Mouse (Mus musculus) frontal cortex, postnatal 10 days (tissue): ENCODE measurements at regions not wholly inside any gene's neighbourhood (a gene's known extent, or its start where the extent isn't known, plus 50 kb on each side); places are given as distances from the start of the nearest gene placed in this dataset.
"Not testable (repeated sequence)": the region's sequence is repeated elsewhere in the genome, so short reads cannot be mapped to it uniquely, and the experiment has no call there.

Experiments
- DNase-seq, 2 experiments: peaks; one replicate each; pipeline ENCODE4 v3.0.0; 2022; ENCODE audit warnings: low spot score in 2 of 2, mixed read lengths in 1 of 2

- DNase-seq: no peak
Observed at GRCm38 (mm10) chr6:100425551-100425950, 138.3 kb upstream of the Rybp start.

GRCm38 (mm10) chr6:100424788-100425403 lies 137.6 kb upstream of the Rybp start:
- no peak for DNase-seq

DNA sequence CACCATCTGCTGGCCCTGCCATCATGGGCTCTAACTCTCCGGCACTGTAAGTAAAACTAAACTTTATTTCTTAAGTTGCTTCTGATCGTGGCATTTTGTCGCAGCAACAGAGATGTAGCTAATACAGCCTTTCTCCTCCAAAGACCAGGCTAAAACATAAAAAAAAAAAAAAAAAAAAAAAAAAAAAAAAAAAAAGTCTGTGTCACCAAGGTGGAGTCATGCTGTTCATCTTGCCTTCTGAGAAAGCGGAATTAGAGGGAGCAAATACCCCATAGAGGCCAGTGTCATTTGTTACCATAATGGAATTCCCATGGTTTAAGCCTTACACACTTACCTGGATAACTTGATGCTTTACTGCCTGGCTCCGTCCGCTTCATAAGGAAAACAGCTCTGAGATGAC lies 136.9 kb upstream of the Rybp start:
- no peak for DNase-seq

DNA sequence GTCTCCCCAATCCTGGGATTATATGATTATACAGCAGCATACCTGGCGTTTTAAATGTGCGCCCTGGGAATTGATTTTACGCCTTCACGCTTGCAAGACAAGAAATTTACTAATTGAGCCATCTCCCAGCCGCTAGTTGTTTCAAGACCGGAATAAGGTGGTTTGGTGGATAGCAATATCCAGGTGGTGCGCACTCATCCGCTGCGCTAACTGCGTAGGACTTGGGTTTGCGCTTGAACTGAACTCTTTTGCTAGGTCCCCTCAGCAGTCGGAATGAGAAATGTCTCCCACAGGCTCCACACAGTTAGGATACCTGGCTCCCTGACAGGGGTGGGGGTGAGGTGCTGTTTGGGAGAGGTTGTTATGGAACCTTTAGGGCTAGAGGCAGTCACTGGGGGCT lies 136.4 kb upstream of the Rybp start:
- no peak for DNase-seq

GRCm38 (mm10) chr6:100422603-100423002 lies 135.3 kb upstream of the Rybp start:
- DNase-seq: no peak

DNA sequence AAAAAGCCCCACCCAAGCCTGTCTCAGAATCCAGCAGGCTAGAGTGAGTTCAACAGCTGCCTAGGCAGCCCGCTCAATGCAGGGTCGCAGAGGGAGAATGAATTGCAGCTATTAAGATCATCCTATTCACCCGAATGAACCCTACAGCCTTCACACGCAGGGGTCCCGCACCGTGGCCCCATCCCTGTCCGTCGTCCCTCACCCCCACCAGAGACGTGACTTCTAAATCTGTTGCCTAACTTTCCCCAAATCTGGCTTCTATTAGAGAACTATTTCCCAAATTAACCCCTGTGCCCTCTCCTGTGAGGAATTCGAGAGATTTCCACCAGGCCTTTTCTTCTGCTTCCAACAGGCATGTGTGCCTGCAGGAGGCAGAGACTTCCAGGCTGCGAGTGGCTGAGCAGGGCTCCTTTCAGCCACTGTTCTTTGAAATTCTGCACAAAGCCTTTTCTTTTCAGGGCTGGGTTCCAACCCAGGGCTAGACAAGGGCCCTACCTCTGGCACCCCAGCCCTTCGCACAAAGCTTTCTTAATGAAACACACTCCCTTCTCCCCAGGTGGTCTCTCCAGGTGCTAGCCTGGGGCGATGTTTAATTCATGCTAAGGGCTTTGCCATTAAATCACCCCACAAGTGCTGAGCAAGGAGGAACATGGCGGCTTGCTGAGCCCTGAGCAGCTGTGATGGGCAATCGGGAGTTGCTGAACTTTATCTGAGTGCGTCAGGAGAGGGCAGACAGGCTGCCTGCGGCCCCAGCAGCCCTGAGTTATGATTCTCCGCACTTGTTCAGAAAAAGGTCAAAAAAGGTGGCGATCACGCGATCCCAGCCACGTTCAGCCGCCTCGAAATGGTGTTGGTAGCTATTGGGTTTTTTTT lies 134.7 kb upstream of the Rybp start:
- no peak for DNase-seq

DNA sequence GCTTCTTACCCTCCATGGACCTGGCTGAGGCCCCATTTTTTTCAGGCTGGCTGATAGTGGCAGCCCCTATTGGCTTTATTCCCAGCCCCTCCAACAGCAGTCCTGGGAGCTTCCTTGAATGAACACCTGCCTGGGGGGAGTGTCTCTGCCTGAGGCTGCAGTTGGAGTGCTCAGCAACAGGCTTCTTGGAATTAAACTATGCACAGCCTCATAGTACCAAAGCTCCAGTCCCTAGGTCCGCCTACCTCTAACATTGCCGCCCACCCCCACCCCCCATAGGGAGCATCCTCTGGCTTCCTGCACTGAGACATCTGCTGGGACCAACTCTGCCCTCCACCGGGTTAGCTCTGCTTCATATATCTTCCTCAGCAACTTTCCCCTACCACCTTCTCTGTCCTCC lies 133.3 kb upstream of the Rybp start:
- DNase-seq: no peak

GRCm38 (mm10) chr6:100419782-100420540 lies 132.7 kb upstream of the Rybp start:
- no peak for DNase-seq

- DNase-seq: no peak
Observed at GRCm38 (mm10) chr6:100416046-100416445, 128.8 kb upstream of the Rybp start.

DNA sequence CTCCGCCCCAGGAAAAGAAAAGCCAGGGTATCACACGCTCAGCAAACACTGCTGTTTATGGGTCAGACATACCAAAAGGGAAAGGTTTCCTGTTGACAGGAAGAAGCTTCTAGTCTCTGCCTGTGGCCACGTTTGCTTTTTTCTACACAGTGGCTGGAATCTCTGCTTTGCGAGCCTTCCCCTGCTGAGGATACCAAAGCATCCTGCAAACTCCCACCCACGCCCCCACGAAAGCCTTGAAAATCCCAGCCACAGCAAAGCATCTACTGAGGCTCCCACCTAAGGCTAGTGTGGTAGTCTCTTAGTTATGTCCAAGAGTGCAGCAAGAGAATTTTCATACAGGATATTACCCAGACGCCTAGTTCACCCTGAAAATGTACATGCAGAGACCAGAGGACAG lies 128.2 kb upstream of the Rybp start:
- DNase-seq: no peak

DNA sequence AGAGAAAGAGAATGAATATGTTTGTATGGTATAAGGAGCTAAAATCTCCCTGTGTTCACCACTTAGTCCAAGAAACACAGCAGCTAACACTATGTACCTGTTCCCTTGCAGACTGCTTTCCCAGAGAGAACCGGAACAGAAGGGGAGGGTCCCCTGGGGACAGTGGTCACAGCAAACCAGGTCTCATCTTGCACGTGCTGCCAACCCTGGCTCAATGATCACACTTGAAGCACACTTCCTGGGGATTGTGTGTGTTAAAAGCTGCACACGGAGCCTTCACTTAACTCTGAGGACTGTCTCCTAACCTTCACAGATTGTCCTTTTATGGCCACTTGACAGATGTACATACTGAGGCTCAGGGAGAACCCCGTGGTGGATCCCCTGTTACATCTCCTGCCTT lies 127.6 kb upstream of the Rybp start:
- no peak for DNase-seq

- DNase-seq: no peak
Observed at GRCm38 (mm10) chr6:100412486-100412885, 125.2 kb upstream of the Rybp start.

GRCm38 (mm10) chr6:100411968-100412367 lies 124.7 kb upstream of the Rybp start:
- DNase-seq: no peak

- DNase-seq: no peak
Observed at GRCm38 (mm10) chr6:100410067-100410631, 122.9 kb upstream of the Rybp start.

- DNase-seq: no peak
Observed at GRCm38 (mm10) chr6:100408826-100409225, 121.5 kb upstream of the Rybp start.

- no peak for DNase-seq
Observed at GRCm38 (mm10) chr6:100406504-100406903, 119.2 kb upstream of the Rybp start.

DNA sequence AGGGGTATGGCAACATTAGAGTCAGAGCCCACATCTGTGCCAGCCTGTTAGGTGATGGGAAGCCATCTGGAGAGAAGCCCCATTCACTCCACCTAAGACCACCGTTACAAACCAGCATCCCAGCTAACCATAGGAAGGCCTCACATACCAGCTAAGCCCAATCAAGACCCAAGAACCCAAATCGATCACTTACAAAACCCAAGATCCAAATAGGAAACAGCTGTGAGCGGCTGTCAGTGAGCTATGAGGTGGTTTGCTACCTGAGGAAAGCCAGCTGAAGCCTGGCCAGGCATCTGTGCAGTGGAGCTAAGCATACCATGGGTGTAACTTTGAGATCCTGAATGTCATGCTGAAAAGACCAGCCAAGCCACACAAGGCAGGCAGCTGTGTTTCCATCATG lies 116.9 kb upstream of the Rybp start:
- DNase-seq: no peak

- no peak for DNase-seq
Observed at GRCm38 (mm10) chr6:100402716-100403115, 115.4 kb upstream of the Rybp start.

- DNase-seq: no peak
Observed at GRCm38 (mm10) chr6:100401728-100402127, 114.4 kb upstream of the Rybp start.

GRCm38 (mm10) chr6:100399387-100399786 lies 112.1 kb upstream of the Rybp start:
- DNase-seq: not testable (repeated sequence)

DNA sequence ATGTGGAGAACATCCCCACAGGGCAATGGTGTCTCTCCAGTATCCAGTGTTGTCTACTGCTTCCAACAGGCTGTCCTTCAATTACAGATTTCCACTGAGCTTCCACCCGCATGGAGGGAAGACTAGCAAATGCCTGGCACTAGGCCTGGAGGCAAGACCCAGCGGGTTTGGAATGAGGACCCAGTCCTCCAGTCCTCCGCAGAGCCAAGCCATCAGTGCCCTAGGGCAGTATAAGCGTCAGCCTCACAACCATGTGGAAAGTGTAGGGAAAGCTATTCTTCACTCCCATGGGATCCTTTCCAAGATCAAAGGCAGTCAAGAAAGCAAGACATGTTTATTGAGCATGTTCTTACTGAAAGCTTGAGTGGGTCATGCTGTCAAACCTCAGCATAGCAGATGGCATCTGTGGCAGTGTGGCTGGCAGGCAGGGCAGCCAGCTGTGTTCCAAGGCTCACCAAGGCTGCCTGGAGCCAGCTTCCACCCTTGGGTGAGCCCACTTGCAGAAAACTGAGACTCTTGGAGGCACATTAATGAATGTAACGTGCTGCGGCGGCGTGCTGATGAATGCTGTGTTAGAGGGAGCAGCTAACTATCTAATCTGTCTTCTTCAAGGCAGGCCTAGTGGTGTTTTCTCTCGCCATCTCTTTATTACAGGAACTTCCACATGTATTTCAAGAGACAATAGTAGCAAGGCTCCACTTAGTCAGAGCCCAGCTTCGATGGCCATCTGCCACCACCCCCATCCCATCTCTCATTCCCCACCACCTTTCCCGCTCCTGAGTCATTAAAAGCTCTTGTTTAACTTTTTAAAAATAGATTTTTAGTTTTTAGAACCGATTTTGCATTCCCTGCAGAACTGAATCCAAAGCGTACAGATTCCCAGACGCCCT lies 109.3 kb upstream of the Rybp start:
- peak in 1 of 2 experiments; percentile 23 for DNase-seq
